Mouse (Mus musculus) spleen, postnatal 10 days (tissue): ENCODE measurements at regions not wholly inside any gene's neighbourhood (a gene's known extent, or its start where the extent isn't known, plus 50 kb on each side); places are given as distances from the start of the nearest gene placed in this dataset.

ENCODE experiments used
- DNase-seq, 2 experiments: peaks; one replicate each; pipeline ENCODE4 v3.0.0; 2021 to 2022; ENCODE audit warnings: low spot score in 2 of 2

GRCm38 (mm10) chr12:13825899-13826298, 326.0 kb downstream of the Fam84a start:
- no peak for DNase-seq

GRCm38 (mm10) chr12:13815500-13815899, 336.4 kb downstream of the Fam84a start:
- no peak for DNase-seq

GRCm38 (mm10) chr12:13810155-13810515, 341.7 kb downstream of the Fam84a start:
- no peak for DNase-seq

GRCm38 (mm10) chr12:13809291-13810154, 342.3 kb downstream of the Fam84a start:
- DNase-seq: no peak

- no peak for DNase-seq
Measured at GRCm38 (mm10) chr12:13779752-13780151, 372.1 kb downstream of the Fam84a start.

GRCm38 (mm10) chr12:13776687-13777086, 375.2 kb downstream of the Fam84a start:
- no peak for DNase-seq

- DNase-seq: no peak
Measured at GRCm38 (mm10) chr12:13769696-13770095, 382.2 kb downstream of the Fam84a start.

GRCm38 (mm10) chr12:13769156-13769555, 382.7 kb downstream of the Fam84a start:
- no peak for DNase-seq

- no peak for DNase-seq
Measured at GRCm38 (mm10) chr12:13766486-13766885, 385.4 kb downstream of the Fam84a start.

- no peak for DNase-seq
Measured at GRCm38 (mm10) chr12:13753878-13754277, 398.0 kb downstream of the Fam84a start.

GRCm38 (mm10) chr12:13744323-13744931, 407.4 kb downstream of the Fam84a start:
- no peak for DNase-seq

- no peak for DNase-seq
Measured at GRCm38 (mm10) chr12:13729901-13730637, 421.8 kb downstream of the Fam84a start.

- no peak for DNase-seq
Measured at GRCm38 (mm10) chr12:13728986-13729385, 422.9 kb downstream of the Fam84a start.

- DNase-seq: no peak
Measured at GRCm38 (mm10) chr12:13724511-13724910, 427.3 kb downstream of the Fam84a start.

- DNase-seq: no peak
Measured at GRCm38 (mm10) chr12:13709806-13710205, 440.9 kb downstream of the Nbas start.

GRCm38 (mm10) chr12:13707747-13708146, 438.8 kb downstream of the Nbas start:
- DNase-seq: no peak

GRCm38 (mm10) chr12:13706510-13706909, 437.6 kb downstream of the Nbas start:
- no peak for DNase-seq

GRCm38 (mm10) chr12:13703604-13704003, 434.7 kb downstream of the Nbas start:
- DNase-seq: no peak

GRCm38 (mm10) chr12:13699858-13700257, 430.9 kb downstream of the Nbas start:
- DNase-seq: no peak

GRCm38 (mm10) chr12:13698834-13699233, 429.9 kb downstream of the Nbas start:
- DNase-seq: no peak

GRCm38 (mm10) chr12:13691394-13692165, 422.6 kb downstream of the Nbas start:
- DNase-seq: no peak

- DNase-seq: no peak
Measured at GRCm38 (mm10) chr12:13677266-13677665, 408.3 kb downstream of the Nbas start.
